8 mouse cellular contexts compared by ENCODE assay signal in genomic region chr13:98355559-98356111, GRCm38 (mm10). TPM values are rescaled to one million over a fixed set of nuclear protein-coding genes. Genes with fewer than 3 reads are reported as not detected.
A peak's percentile ranks its signal among the peaks of the same experiment; 100 is the strongest.
DNase-seq lines count a peak whose midpoint lies in the region; ATAC-seq and TF ChIP-seq lines count a peak whose summit lies in the region.

No protein-coding gene starts in this region.

- H3K4me1 ChIP-seq in lung, embryonic 14.5 days (ENCODE audit: insufficient read depth), result peaks cover 3% of the 10 kb centered on the region; the same call in 1 of the 2 replicates
- H3K4me1 ChIP-seq in liver, embryonic 12.5 days, result peaks cover 21% of the 10 kb centered on the region
- H3K4me1 ChIP-seq in stomach, embryonic 14.5 days (ENCODE audit: control insufficient read depth, insufficient read depth, low read length), result peaks cover 18% of the 10 kb centered on the region

- no peaks in the 10 kb centered on the region for H3K9me3 ChIP-seq in lung, embryonic 14.5 days (ENCODE audit: low read depth, low read length)
- H3K9me3 ChIP-seq in liver, embryonic 12.5 days (replicated peaks), result no peaks in the 10 kb centered on the region
- no peaks in the 10 kb centered on the region for H3K9me3 ChIP-seq in stomach, embryonic 14.5 days (ENCODE audit: control insufficient read depth, low read depth, low read length)

- intact Hi-C loops in left cerebral cortex, postnatal 36 days (cut with DNase I), result loop anchor here (2.0 kb wide), 1 partner anchor 231 kb away; no protein-coding TSS in a partner anchor

- under 1% methylated on average over 80 of the region's 81 CpGs for WGBS in lung, embryonic 14.5 days
- WGBS in liver, embryonic 12.5 days (ENCODE audit: insufficient replicate concordance), result 1% methylated on average over 77 of the region's 81 CpGs
- WGBS in stomach, embryonic 14.5 days, result under 1% methylated on average over 67 of the region's 81 CpGs

- peak; percentile 61 for DNase-seq in lung, embryonic 14.5 days
- DNase-seq in lung, postnatal 25 days (ENCODE audit: low spot score), result no peak
- DNase-seq in embryo, embryonic 10 days (ENCODE audit: low spot score), result peak; percentile 61
- peak; percentile 31 for DNase-seq in heart, postnatal 4 days
- no peak for DNase-seq in thymus, postnatal 10 days (ENCODE audit: low spot score in 2 of 2)
- no peak for DNase-seq in left cerebral cortex, postnatal 36 days (ENCODE audit: low spot score in 2 of 2)

- H3K36me3 ChIP-seq in lung, embryonic 14.5 days (ENCODE audit: insufficient read depth), result no peaks in the 10 kb centered on the region
- H3K36me3 ChIP-seq in liver, embryonic 12.5 days, result no peaks in the 10 kb centered on the region
- no peaks in the 10 kb centered on the region for H3K36me3 ChIP-seq in stomach, embryonic 14.5 days (ENCODE audit: control insufficient read depth, insufficient read depth, low read length)

- peak overlapping the region; percentile 36; the same call in 1 of the 2 replicates for H3K9ac ChIP-seq in lung, embryonic 14.5 days
- no peak overlapping the region for H3K9ac ChIP-seq in liver, embryonic 12.5 days
- H3K9ac ChIP-seq in stomach, embryonic 14.5 days (replicated peaks; ENCODE audit: low read depth, low read length), result no peak overlapping the region

- peaks cover 95% of the 10 kb centered on the region for H3K27me3 ChIP-seq in lung, embryonic 14.5 days (ENCODE audit: insufficient read depth, low read length)
- H3K27me3 ChIP-seq in liver, embryonic 12.5 days (replicated peaks), result peaks cover 95% of the 10 kb centered on the region
- peaks cover 75% of the 10 kb centered on the region for H3K27me3 ChIP-seq in stomach, embryonic 14.5 days (ENCODE audit: control insufficient read depth, insufficient read depth, low read length)

- peak overlapping the region; percentile 84 for H3K4me2 ChIP-seq in lung, embryonic 14.5 days
- peak overlapping the region; percentile 67 for H3K4me2 ChIP-seq in liver, embryonic 12.5 days
- H3K4me2 ChIP-seq in stomach, embryonic 14.5 days (replicated peaks; ENCODE audit: low read depth, low read length), result peak overlapping the region; percentile 73

- no peak for TF ChIP-seq CTCF in lung, embryonic 14.5 days (IDR thresholded peaks at IDR 0.05; ENCODE audit: low read depth)

- no peak for ATAC-seq in lung, embryonic 14.5 days (ENCODE audit: insufficient read depth)
- no peak for ATAC-seq in liver, embryonic 12.5 days
- ATAC-seq in stomach, embryonic 14.5 days (ENCODE audit: insufficient number of reproducible peaks, insufficient read depth, low FRiP score, low read depth), result no peak

- H3K4me3 ChIP-seq in lung, embryonic 14.5 days (ENCODE audit: low read depth, low read length), result peak overlapping the region; percentile 46
- peak overlapping the region; percentile 46 for H3K4me3 ChIP-seq in liver, embryonic 12.5 days
- H3K4me3 ChIP-seq in stomach, embryonic 14.5 days (ENCODE audit: low read depth, low read length), result peak overlapping the region; percentile 33

- H3K27ac ChIP-seq in lung, embryonic 14.5 days (ENCODE audit: low read depth), result no peak overlapping the region
- no peak overlapping the region for H3K27ac ChIP-seq in liver, embryonic 12.5 days
- H3K27ac ChIP-seq in stomach, embryonic 14.5 days (ENCODE audit: low read length), result no peak overlapping the region

RNA-seq across cellular contexts. Expression of gene Foxd1, which starts 1.6 kb away (rescaled TPM):
- polyA plus RNA-seq in lung, embryonic 14.5 days (2014; fragmentation: Nextera tagmentation; extraction: Ambion mirVana), result not detected in 2 replicates
- under 1 TPM; 0.14 to 0.24 TPM for total RNA-seq in heart, postnatal 4 days (2021)
- polyA plus RNA-seq in liver, embryonic 12.5 days (2016; fragmentation: Nextera tagmentation; extraction: Ambion mirVana), result not detected in 2 replicates
- polyA plus RNA-seq in stomach, embryonic 14.5 days (2014; fragmentation: Nextera tagmentation; extraction: Ambion mirVana), result not detected in 2 replicates
- total RNA-seq in left cerebral cortex, postnatal 36 days (2021), result 1 to 10 TPM; 1.1 to 2.1 TPM

RNA-seq across cellular contexts. Expression of gene Btf3, which starts 38.8 kb away (rescaled TPM):
- polyA plus RNA-seq in lung, embryonic 14.5 days (2014; fragmentation: Nextera tagmentation; extraction: Ambion mirVana), result 746 and 761 TPM in 2 replicates
- total RNA-seq in heart, postnatal 4 days (2021), result 100 to 1,000 TPM; 291 to 301 TPM
- polyA plus RNA-seq in liver, embryonic 12.5 days (2016; fragmentation: Nextera tagmentation; extraction: Ambion mirVana), result 552 and 568 TPM in 2 replicates
- polyA plus RNA-seq in stomach, embryonic 14.5 days (2014; fragmentation: Nextera tagmentation; extraction: Ambion mirVana), result 666 and 685 TPM in 2 replicates
- total RNA-seq in left cerebral cortex, postnatal 36 days (2021), result 100 to 1,000 TPM; 170 to 181 TPM

Comparison
In these comparisons a context has a peak if more than half of its experiments do, and no peak if none do; other contexts are left out.
1. DNase-seq: peak in lung, embryonic 14.5 days (single experiment), embryo, embryonic 10 days (single experiment) and heart, postnatal 4 days (single experiment); none in lung, postnatal 25 days (single experiment), thymus, postnatal 10 days (0 of 2) and left cerebral cortex, postnatal 36 days (0 of 2).
2. Peak in every context shown above with its lines, with median percentiles within 50 percentile points of each other: H3K4me2 ChIP-seq and H3K4me3 ChIP-seq.